Mouse (Mus musculus): Measurements from ENCODE around the gene Alpl.

GRCm38 (mm10) chr4:137794178-137794900 is 1.8 kb downstream of the Alpl start:
- TF ChIP-seq CTCF (conservative IDR thresholded peaks at IDR 0.05; ENCODE audit: low read length) (no peak), POU5F1 (IDR thresholded peaks at IDR 0.05; ENCODE audit: borderline replicate concordance, low read length) (no peak), NANOG (IDR thresholded peaks at IDR 0.05; ENCODE audit: borderline replicate concordance, low read length) (no peak)

Measured in E14TG2a.4 (cell line).